Mouse (Mus musculus): Measurements from ENCODE around the gene Tyw3.

DNA sequence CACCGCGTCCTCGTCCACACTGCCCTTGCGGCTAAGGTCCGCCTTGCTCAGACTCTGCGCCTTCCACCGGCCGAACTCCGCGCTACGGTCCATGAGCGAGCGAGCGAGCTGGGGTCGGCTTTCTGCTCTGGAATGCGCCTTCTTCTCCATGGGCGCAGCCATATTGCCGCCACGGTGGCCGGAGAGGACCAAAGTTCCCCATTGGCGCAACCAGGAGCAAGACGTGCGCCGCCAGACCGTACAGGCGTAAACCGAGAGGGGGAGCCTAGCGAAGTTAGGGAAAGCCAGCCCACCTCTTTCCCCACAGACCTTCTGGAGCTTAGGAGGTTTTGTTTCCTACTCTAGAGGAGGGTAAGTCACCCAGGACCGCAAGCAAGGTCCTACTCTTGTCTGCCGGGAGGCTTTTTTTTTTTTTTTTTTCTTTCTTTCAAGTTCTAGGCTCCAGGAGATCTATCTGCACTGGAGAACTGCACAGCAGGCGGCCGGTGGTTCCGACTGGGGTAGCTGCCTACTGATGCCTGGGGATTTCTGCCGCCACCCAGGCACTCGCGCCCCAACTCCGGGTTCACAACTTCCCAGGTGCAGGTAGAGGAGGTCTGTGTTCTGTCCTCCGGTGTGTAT, at the start of gene Tyw3:
- TF ChIP-seq CTCF (IDR thresholded peaks at IDR 0.05; ENCODE audit: control insufficient read depth, insufficient read depth, insufficient replicate concordance, low read depth, low read length), result 0 out of 2 replicates have a peak, but pooled peaks have one; percentile 15
- TF ChIP-seq POLR2A (IDR thresholded peaks at IDR 0.05; ENCODE audit: control insufficient read depth, low read depth, low read length), result peak; percentile 53; the same call in 1 of the 2 replicates
